Mouse (Mus musculus) testis, adult 2 months (tissue): ENCODE measurements at regions not wholly inside any gene's neighbourhood (a gene's known extent, or its start where the extent isn't known, plus 50 kb on each side); places are given as distances from the start of the nearest gene placed in this dataset.

Experiments used
- CTCF ChIP-seq: fragments of 200-500 bp; IDR thresholded peaks from 2 replicates; pipeline ENCODE4 v1.5.1; 2012; ENCODE audit warnings: low read depth, mild to moderate bottlenecking, inconsistent platforms, low read length, moderate library complexity; ENCODE audit not compliant: control insufficient read depth, insufficient read depth, insufficient replicate concordance
- POLR2A ChIP-seq: fragments of 200-500 bp; IDR thresholded peaks from 2 replicates; pipeline ENCODE4 v1.6.1; 2012; ENCODE audit warnings: low read depth, mild to moderate bottlenecking, inconsistent platforms, low read length, moderate library complexity; ENCODE audit not compliant: control insufficient read depth

- TF ChIP-seq CTCF (no peak), POLR2A (no peak)
Measured at GRCm38 (mm10) chr4:53231046-53231445, 71.4 kb upstream of the Abca1 start.
